Mouse (Mus musculus) erythroid progenitor cell, adult 5-6 weeks (primary cell): ENCODE data around the gene Nfyb. TPM values are rescaled to one million over a fixed set of nuclear protein-coding genes. Genes with fewer than 3 reads are reported as not detected.

Experiments
- ATAC-seq: replicated peaks from 2 replicates; pipeline ENCODE4 v1.8.0; 2016; ENCODE audit warnings: moderate number of reproducible peaks, mild to moderate bottlenecking, moderate TSS enrichment, inconsistent platforms; ENCODE audit not compliant: poor library complexity, low FRiP score, severe bottlenecking
- total RNA-seq, 2 experiments: library from RNA; stranded (forward) in 1 of 2; stranded (reverse) in 1 of 2; fragments of 150-400 nt in 1 of 2; fragments of 186-747, 209-891 nt in 1 of 2; gene quantifications; 2 replicates each; pipeline versions ENCODE4 v1.2.3 to v1.2.4; 2015 to 2017; ENCODE audit warnings: low replicate concordance in 2 of 2

The Nfyb gene
- total RNA-seq, 2 experiments from 2014 or later = 65.0 to 81.4 TPM

- no peak for ATAC-seq
Measured at GRCm38 (mm10) chr10:82752921-82753320, 11.0 kb downstream of the Nfyb start.

- no peak for ATAC-seq
Measured at GRCm38 (mm10) chr10:82750778-82751177, 13.2 kb downstream of the Nfyb start.

- ATAC-seq = no peak
Measured at GRCm38 (mm10) chr10:82746988-82747850, 16.7 kb downstream of the Nfyb start.

GRCm38 (mm10) chr10:82745301-82745700, 18.6 kb downstream of the Nfyb start:
- no peak for ATAC-seq

- ATAC-seq = no peak
Measured at GRCm38 (mm10) chr10:82744296-82744695, 19.6 kb downstream of the Nfyb start.

DNA sequence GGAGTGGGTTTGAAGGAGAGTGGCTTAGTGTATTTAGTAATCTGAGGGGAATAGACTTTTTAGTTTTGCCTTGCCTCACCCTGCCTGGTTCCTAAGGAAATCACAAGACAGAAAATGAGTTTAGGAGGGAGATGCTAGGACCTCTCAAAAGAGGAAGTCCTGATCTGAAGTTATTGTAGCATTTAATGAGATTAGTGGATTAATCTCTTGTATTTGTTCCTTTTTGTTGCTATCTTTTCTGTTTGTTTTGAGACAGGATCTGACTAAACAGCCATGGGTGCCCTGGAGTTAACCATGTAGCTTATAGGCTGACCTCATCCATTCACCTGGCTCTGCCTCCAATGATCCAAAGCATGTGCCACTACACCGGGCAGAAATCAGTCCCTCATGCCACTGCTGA, 21.4 kb downstream of the Nfyb start:
- no peak for ATAC-seq

GRCm38 (mm10) chr10:82741876-82742275, 22.1 kb downstream of the Nfyb start:
- ATAC-seq = no peak

DNA sequence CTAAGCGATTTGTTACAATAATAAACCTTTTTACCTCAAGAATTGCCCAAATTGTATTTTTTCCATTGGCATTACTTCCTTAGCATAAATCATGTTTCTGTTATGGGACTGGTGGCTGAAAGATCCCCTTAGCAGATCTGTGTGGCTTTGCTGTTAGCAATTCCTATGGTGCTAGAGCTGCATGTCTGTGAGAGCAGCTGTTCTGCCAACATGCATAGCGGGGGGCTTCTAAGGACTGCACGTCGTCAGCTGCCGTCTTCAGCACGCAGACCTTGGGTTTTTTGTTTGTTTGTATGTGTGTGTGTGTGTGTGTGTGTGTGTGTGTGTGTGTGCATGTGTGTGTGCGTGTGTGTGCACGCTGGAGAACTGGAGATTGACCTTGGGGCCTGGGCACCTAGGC, 22.6 kb downstream of the Nfyb start:
- no peak for ATAC-seq

GRCm38 (mm10) chr10:82699296-82699941, 64.5 kb downstream of the Nfyb start:
- peak; percentile 56; the same call in 1 of the 2 replicates for ATAC-seq

DNA sequence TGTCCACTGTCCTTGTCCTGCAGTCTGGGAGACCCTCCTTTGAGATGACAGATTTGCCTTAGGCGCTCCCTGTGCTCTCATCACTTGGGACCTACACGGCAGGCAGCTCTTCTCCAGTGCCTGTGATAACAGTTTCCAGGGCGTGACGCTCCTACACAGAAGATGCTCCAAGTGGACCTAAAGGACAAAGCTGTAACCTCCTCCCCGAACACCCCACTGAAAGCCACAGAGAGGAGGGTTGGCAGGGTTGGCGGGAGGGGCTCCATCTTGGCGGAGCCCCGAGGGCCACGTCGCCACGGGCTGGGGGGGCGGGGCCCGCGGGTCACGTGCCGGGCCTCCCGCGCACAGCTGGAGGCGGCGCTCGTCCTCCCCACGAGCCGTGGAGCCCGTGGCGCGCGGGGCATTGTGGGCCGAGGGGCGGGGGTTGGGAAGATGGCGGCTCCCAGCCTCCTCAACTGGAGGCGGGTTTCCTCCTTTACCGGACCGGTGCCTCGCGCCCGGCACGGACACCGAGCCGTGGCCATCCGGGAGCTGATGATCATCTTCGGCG, 65.2 kb downstream of the Nfyb start:
- ATAC-seq = peak; percentile 98

Other genes with a start within 250 kb of the Nfyb start
- gene 1190007I07Rik, start 140.9 kb downstream of the Nfyb start, total RNA-seq (2015; ENCODE audit: low replicate concordance) = not detected in 2 replicates
- gene 1190007I07Rik, start 140.9 kb downstream of the Nfyb start, total RNA-seq (2017; ENCODE audit: low replicate concordance) = 11.3 TPM in 1 of 2 replicates, not detected in the other
- gene Tdg, start 134.3 kb downstream of the Nfyb start, total RNA-seq (2015; ENCODE audit: low replicate concordance) = 12.6 and 25.2 TPM in 2 replicates
- 27.1 and 27.9 TPM in 2 replicates for gene Tdg, start 134.3 kb downstream of the Nfyb start, total RNA-seq (2017; ENCODE audit: low replicate concordance)
- gene Glt8d2, start 73.5 kb downstream of the Nfyb start, total RNA-seq (2015; ENCODE audit: low replicate concordance) = not detected in 2 replicates
- gene Glt8d2, start 73.5 kb downstream of the Nfyb start, total RNA-seq (2017; ENCODE audit: low replicate concordance) = not detected in 2 replicates
- 10.1 and 24.7 TPM in 2 replicates for gene Hcfc2, start 68.0 kb downstream of the Nfyb start, total RNA-seq (2015; ENCODE audit: low replicate concordance)
- gene Hcfc2, start 68.0 kb downstream of the Nfyb start, total RNA-seq (2017; ENCODE audit: low replicate concordance) = 2.5 and 10.1 TPM in 2 replicates
- gene Txnrd1, start 69.8 kb upstream of the Nfyb start, total RNA-seq (2015; ENCODE audit: low replicate concordance) = 26.7 and 38.1 TPM in 2 replicates
- 38.2 and 56.8 TPM in 2 replicates for gene Txnrd1, start 69.8 kb upstream of the Nfyb start, total RNA-seq (2017; ENCODE audit: low replicate concordance)
- gene Eid3, start 102.5 kb upstream of the Nfyb start, total RNA-seq (2015; ENCODE audit: low replicate concordance) = 4.2 TPM in 1 of 2 replicates, not detected in the other
- gene Eid3, start 102.5 kb upstream of the Nfyb start, total RNA-seq (2017; ENCODE audit: low replicate concordance) = 6.6 and 9.4 TPM in 2 replicates
- gene Chst11, start 221.4 kb upstream of the Nfyb start, total RNA-seq (2015; ENCODE audit: low replicate concordance) = 14.1 and 15.9 TPM in 2 replicates
- 13.6 and 17.2 TPM in 2 replicates for gene Chst11, start 221.4 kb upstream of the Nfyb start, total RNA-seq (2017; ENCODE audit: low replicate concordance)